Comparison of ENCODE assay signal across 20 mouse cellular contexts in genomic region chr7:35742310-35742709, GRCm38 (mm10).
"Had no signal": no experiment of that assay in that cellular context is flagged by ENCODE, and none has a peak within 500 bp of the region (broad histone marks: within the 10 kb centered on the region; RNA-seq: fewer than 3 reads in every experiment).

No protein-coding gene starts in this region.

- H3K4me3 ChIP-seq: kidney, embryonic 15.5 days; limb, embryonic 12.5 days; limb, embryonic 15.5 days; midbrain, embryonic 12.5 days; midbrain, embryonic 15.5 days; neural tube, embryonic 12.5 days; neural tube, embryonic 15.5 days had no signal

- H3K9ac ChIP-seq: kidney, embryonic 15.5 days; limb, embryonic 12.5 days; limb, embryonic 15.5 days; liver, embryonic 14.5 days; liver, postnatal 0 days; lung, embryonic 14.5 days; midbrain, embryonic 12.5 days; midbrain, embryonic 15.5 days; neural tube, embryonic 12.5 days; neural tube, embryonic 15.5 days had no signal

- DNase-seq: kidney, postnatal 10 days; kidney, postnatal 36 days; left cerebral cortex, postnatal 4 days; liver, postnatal 0 days; right cerebral cortex, adult 18-20 months; right cerebral cortex, postnatal 14 days; right cerebral cortex, postnatal 4 days; thymus, adult 2 months; thymus, postnatal 14 days; thymus, postnatal 4 days had no signal

- H3K27ac ChIP-seq: kidney, embryonic 15.5 days; limb, embryonic 12.5 days; limb, embryonic 15.5 days; liver, embryonic 14.5 days; midbrain, embryonic 12.5 days; midbrain, embryonic 15.5 days; neural tube, embryonic 12.5 days; neural tube, embryonic 15.5 days had no signal

- H3K9me3 ChIP-seq: kidney, embryonic 15.5 days; limb, embryonic 15.5 days; midbrain, embryonic 15.5 days; neural tube, embryonic 15.5 days had no signal

- H3K4me2 ChIP-seq: kidney, embryonic 15.5 days; limb, embryonic 12.5 days; limb, embryonic 15.5 days; liver, embryonic 11.5 days; lung, embryonic 14.5 days; midbrain, embryonic 12.5 days; midbrain, embryonic 15.5 days; neural tube, embryonic 12.5 days; neural tube, embryonic 15.5 days had no signal

- H3K4me1 ChIP-seq: limb, embryonic 12.5 days; limb, embryonic 15.5 days; neural tube, embryonic 12.5 days; neural tube, embryonic 15.5 days had no signal

- H3K27me3 ChIP-seq: kidney, embryonic 15.5 days; limb, embryonic 12.5 days; limb, embryonic 15.5 days; midbrain, embryonic 15.5 days; neural tube, embryonic 12.5 days; neural tube, embryonic 15.5 days had no signal
